Mouse (Mus musculus): ENCODE results near the gene Kdm5d.

The Kdm5d gene

DNA sequence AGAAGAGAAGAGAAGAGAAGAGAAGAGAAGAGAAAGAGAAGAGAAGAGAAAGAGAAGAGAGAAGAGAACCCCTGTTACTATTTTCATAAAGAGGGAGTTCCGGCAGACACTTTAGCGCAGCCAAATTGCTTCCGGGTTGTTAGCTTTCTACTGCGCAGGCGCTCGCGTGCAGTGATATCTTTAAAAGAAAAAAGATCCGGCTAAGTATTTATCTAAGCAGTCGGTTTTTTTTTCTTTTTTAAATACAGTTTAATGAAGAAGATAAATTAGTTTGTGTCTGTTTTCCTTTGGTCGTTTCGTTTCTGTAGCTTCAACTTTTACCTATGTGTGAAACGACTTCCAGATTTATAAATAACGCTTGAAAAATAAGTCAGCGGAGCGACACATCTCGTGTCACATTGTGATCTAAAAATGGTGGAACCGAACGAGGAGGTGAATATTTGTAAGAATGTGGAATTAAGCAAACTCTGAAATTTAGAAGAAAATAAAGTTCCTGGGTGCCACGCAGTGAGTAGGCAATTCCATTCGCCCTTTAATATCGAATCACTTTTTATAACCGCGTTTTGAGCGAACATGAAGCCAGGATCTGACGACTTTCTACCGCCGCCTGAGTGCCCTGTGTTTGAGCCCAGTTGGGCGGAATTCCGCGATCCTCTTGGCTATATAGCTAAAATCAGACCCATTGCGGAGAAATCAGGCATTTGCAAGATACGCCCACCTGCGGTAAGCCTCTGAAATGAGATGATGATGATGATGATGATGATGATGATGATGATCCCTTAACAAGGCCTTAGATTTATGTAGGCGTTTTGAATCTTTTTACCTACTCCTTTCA, at the start of gene Kdm5d:
Kdm5d (plus strand) TSS at position 396 of the 835 bp plus-strand sequence.
- peak; percentile 31 for DNase-seq (ENCODE audit: low read depth)

DNA sequence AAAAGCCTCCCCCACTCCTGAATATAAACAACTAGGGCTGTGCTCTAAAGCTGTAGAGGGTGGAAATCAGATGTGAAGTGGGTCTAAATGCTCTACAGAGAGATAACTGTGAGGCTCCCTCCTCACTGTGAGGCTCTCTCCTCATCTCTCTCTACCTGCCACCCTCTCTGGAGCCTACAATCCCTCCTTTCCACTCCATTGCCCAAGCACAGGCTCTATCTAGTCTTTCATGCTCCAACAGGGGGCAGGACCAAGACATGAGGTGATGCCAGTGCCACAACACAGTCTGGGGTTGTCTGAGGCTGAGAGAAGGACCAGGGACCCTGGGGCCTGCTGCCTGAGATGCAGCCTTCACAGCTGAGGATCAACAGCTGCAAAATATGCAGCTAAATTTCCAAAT, 25.2 kb upstream of the Kdm5d start:
- no peak for DNase-seq (ENCODE audit: low read depth)

DNA sequence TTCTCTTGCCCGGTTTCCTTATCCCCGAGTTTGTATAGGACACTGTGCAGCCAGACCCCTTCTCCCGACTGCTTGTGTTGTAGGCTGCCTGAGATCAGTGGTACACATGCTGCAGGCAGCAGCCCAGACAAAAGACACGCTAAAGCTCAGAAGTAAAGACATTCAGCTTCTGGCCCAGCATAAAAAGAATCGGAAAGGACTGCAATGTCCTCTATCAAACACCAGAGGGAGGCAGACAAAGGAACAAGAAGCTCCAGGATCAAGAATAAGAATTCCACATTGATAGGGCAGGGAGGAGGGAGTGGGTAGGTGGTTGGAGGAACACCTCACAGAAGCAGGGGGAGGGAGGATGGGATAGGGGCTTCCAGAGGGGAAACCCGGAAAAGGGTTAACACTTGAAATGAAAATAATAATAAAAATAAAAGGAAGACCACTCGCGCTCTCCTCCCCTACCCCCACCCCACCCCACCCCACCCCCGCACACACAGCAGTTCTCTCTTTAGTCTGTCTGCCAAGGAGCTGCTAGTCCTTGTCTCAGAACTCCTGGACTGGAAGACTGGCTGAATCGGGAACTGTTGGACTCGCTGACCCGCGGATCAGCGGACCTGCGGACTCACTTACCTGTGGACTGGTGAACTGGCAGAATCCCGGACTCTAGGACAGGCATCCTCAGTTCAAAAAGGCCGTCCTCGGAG, 24.6 kb upstream of the Kdm5d start:
- DNase-seq (ENCODE audit: low read depth) = no peak
